Mouse (Mus musculus): ENCODE results near the gene Scpep1. TPM values are rescaled to one million over a fixed set of nuclear protein-coding genes. Genes with fewer than 3 reads are reported as not detected.

Scpep1 gene
- polyA plus RNA-seq, 1 experiment from 2014 or later = 77.4 TPM

- WGBS = 82% methylated on average over 12 of the region's 12 CpGs
- Histone ChIP-seq H3K4me3 (no peak overlapping the region), H3K4me2 (replicated peaks) (no peak overlapping the region), H3K4me1 (no peaks in the 10 kb centered on the region), H3K9ac (no peak overlapping the region), H3K27ac (no peak overlapping the region), H3K9me3 (no peaks in the 10 kb centered on the region), H3K27me3 (no peaks in the 10 kb centered on the region), H3K36me3 (peaks cover 45% of the 10 kb centered on the region)
- no peak for ATAC-seq (ENCODE audit: insufficient number of reproducible peaks, insufficient read depth, low FRiP score, low TSS enrichment)
Observed at GRCm38 (mm10) chr11:88941489-88941888, 13.8 kb downstream of the Scpep1 start.

DNA sequence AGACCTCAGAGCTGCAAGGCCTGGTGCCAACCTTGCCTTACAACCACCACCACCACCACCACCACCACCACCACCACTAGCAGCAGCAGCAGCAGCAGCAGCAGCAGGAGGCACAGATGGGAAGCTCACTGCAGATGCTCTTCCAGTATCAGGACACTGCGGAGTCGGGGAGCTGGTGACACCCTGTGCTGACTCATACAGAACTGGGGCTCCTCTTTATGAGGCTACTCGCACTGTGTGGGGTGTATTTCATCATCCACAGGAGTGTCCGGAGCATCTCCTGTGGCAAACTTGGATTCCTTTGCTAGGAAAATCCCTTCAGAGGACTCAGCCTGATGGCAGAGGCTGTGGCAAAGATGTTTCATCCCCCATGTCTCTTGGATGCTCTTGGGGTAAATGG is 15.6 kb downstream of the Scpep1 start:
- no peaks in the 10 kb centered on the region for H3K9me3 ChIP-seq
- H3K27me3 ChIP-seq = no peaks in the 10 kb centered on the region
- WGBS = 94% methylated on average over 4 of the region's 4 CpGs
- no peak overlapping the region for H3K27ac ChIP-seq
- no peak overlapping the region for H3K9ac ChIP-seq
- H3K4me2 ChIP-seq (replicated peaks) = no peak overlapping the region
- ATAC-seq (ENCODE audit: insufficient number of reproducible peaks, insufficient read depth, low FRiP score, low TSS enrichment) = no peak
- H3K4me1 ChIP-seq = no peaks in the 10 kb centered on the region
- H3K4me3 ChIP-seq = no peak overlapping the region
- peaks cover 43% of the 10 kb centered on the region for H3K36me3 ChIP-seq

GRCm38 (mm10) chr11:88938770-88939169 is 16.5 kb downstream of the Scpep1 start:
- Histone ChIP-seq H3K4me1 (no peaks in the 10 kb centered on the region), H3K36me3 (peaks cover 40% of the 10 kb centered on the region), H3K27me3 (no peaks in the 10 kb centered on the region), H3K9me3 (no peaks in the 10 kb centered on the region), H3K27ac (no peak overlapping the region), H3K4me3 (no peak overlapping the region), H3K9ac (no peak overlapping the region), H3K4me2 (replicated peaks) (no peak overlapping the region)
- 93% methylated on average over 2 of the region's 2 CpGs for WGBS
- no peak for ATAC-seq (ENCODE audit: insufficient number of reproducible peaks, insufficient read depth, low FRiP score, low TSS enrichment)

- Histone ChIP-seq H3K4me1 (no peaks in the 10 kb centered on the region), H3K4me3 (no peak overlapping the region), H3K27ac (no peak overlapping the region), H3K27me3 (no peaks in the 10 kb centered on the region), H3K36me3 (peaks cover 47% of the 10 kb centered on the region), H3K4me2 (replicated peaks) (no peak overlapping the region), H3K9ac (no peak overlapping the region), H3K9me3 (no peaks in the 10 kb centered on the region)
- no peak for ATAC-seq (ENCODE audit: insufficient number of reproducible peaks, insufficient read depth, low FRiP score, low TSS enrichment)
- WGBS = 85% methylated on average over 2 of the region's 2 CpGs
Observed at GRCm38 (mm10) chr11:88937886-88938285, 17.4 kb downstream of the Scpep1 start.

DNA sequence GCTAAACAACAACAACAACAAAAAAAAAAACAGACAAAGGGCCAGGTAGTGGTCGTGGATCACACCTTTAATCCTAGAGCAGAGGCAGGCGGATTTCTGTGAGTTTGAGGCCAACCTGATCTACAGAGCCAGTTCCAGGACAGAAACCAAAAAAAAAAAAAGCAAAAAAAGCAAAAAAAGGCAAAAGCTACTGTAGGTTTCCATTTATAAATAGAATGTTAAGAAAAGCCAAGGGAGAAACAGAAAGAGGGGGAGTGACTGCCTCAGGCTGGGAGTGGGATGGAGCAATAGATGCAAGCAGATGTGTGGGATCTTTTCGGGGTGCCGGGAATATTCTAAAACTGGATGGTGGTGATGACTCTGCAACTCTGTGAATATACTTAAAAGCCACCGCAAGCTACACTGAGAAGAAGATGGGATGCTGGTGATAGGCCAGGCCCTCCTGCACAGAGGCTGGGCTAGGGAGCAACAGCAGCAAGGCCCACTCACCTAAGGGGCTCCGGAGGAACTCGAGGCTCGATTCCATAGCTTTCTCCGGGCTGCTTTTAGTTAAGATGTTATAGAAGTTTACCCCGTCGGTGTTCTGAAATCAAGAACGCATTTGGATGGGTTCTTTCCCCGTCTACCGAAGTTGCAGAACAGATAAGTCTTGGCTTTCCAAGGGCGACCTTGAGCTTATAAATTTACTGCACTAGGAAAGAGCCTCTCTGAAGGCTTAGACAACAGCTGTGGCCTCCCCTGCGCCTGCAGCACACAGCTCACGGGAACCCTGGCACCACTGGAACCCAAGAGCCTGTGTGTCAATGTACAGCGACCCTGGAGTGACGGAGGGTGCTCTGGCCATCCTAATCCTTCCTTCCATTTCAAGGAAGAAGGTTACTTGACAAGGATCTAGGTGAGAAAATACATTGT is 20.9 kb downstream of the Scpep1 start:
- H3K4me3 ChIP-seq = no peak overlapping the region
- no peaks in the 10 kb centered on the region for H3K27me3 ChIP-seq
- H3K4me1 ChIP-seq = no peaks in the 10 kb centered on the region
- no peak overlapping the region for H3K27ac ChIP-seq
- H3K36me3 ChIP-seq = peaks cover 57% of the 10 kb centered on the region
- 91% methylated on average over 19 of the region's 19 CpGs for WGBS
- H3K9ac ChIP-seq = no peak overlapping the region
- ATAC-seq (ENCODE audit: insufficient number of reproducible peaks, insufficient read depth, low FRiP score, low TSS enrichment) = no peak
- H3K9me3 ChIP-seq = no peaks in the 10 kb centered on the region
- H3K4me2 ChIP-seq (replicated peaks) = no peak overlapping the region

DNA sequence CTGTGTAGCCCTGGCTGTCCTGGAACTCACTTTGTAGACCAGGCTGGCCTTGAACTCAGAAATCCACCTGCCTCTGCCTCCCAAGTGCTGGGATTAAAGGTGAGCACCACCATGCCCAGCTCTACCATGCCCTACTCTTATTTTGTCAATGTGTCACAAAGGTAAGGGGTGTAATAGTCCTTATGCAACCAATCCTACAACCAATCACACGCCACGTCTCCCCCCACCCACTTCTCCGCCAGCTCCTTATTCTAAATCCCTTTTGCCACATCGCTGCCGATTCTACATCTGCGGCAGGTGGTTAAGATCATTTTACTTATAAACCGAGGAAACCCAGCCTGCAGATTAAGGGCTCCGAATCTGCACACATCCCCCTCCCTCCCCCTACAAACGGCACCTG is 22.2 kb downstream of the Scpep1 start:
- H3K4me2 ChIP-seq (replicated peaks) = no peak overlapping the region
- H3K9me3 ChIP-seq = no peaks in the 10 kb centered on the region
- H3K4me1 ChIP-seq = no peaks in the 10 kb centered on the region
- ATAC-seq (ENCODE audit: insufficient number of reproducible peaks, insufficient read depth, low FRiP score, low TSS enrichment) = no peak
- H3K27me3 ChIP-seq = no peaks in the 10 kb centered on the region
- WGBS = 93% methylated on average over 9 of the region's 9 CpGs
- no peak overlapping the region for H3K27ac ChIP-seq
- no peak overlapping the region for H3K4me3 ChIP-seq
- H3K9ac ChIP-seq = no peak overlapping the region
- peaks cover 63% of the 10 kb centered on the region for H3K36me3 ChIP-seq

DNA sequence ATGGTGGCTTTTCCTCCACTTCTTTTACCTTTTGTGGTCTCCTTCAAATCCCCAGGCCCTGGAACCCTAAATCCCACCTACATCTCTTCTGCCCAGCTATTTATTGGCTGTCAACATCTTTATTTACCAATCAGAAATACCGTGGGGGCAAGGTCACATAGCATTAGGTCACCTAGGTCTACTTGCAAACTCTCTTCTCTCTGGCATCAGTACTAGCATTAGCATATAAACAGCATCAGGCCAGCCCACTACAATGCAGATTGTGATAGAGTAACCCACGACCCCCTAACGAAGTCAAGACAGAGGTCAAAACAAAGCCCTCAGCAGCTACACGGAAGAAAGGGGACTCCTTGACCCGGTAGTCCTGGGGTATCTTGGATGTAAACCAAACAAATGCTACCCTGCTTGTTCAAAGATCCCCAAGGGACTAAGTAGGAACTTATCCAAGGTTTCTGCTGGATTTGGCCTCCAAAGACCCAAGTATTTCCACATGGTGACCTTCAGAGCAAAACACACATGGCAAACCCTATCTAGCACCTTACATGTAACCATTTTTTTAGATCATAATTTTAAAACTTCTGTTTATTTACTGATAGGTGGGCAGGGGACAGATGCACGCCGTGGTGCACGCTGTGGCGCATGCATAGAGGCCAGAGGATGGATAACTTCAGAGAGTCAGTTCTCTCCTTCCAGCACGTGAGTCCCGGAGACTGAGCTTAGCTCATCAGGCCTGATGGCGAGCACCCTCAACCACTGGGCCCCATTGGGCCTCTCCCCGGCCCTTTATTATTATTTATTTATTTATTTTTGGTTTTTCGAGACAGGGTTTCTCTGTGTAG is 23.4 kb downstream of the Scpep1 start:
- Histone ChIP-seq H3K4me2 (replicated peaks) (no peak overlapping the region), H3K9me3 (no peaks in the 10 kb centered on the region), H3K9ac (no peak overlapping the region), H3K4me1 (no peaks in the 10 kb centered on the region), H3K36me3 (peaks cover 63% of the 10 kb centered on the region), H3K4me3 (no peak overlapping the region), H3K27me3 (no peaks in the 10 kb centered on the region), H3K27ac (no peak overlapping the region)
- ATAC-seq (ENCODE audit: insufficient number of reproducible peaks, insufficient read depth, low FRiP score, low TSS enrichment) = no peak
- 77% methylated on average over 14 of the region's 14 CpGs for WGBS

- Histone ChIP-seq H3K36me3 (peaks cover 60% of the 10 kb centered on the region), H3K4me1 (no peaks in the 10 kb centered on the region), H3K9me3 (no peaks in the 10 kb centered on the region), H3K9ac (no peak overlapping the region), H3K4me2 (replicated peaks) (no peak overlapping the region), H3K27ac (no peak overlapping the region), H3K27me3 (no peaks in the 10 kb centered on the region), H3K4me3 (no peak overlapping the region)
- 87% methylated on average over 5 of the region's 5 CpGs for WGBS
- ATAC-seq (ENCODE audit: insufficient number of reproducible peaks, insufficient read depth, low FRiP score, low TSS enrichment) = no peak
Observed at GRCm38 (mm10) chr11:88926566-88926965, 28.7 kb downstream of the Scpep1 start.

- no peaks in the 10 kb centered on the region for H3K27me3 ChIP-seq
- no peak for ATAC-seq (ENCODE audit: insufficient number of reproducible peaks, insufficient read depth, low FRiP score, low TSS enrichment)
- no peaks in the 10 kb centered on the region for H3K4me1 ChIP-seq
- no peak overlapping the region for H3K4me3 ChIP-seq
- no peak overlapping the region for H3K4me2 ChIP-seq (replicated peaks)
- WGBS = 86% methylated on average over 8 of the region's 8 CpGs
- no peak overlapping the region for H3K27ac ChIP-seq
- no peaks in the 10 kb centered on the region for H3K36me3 ChIP-seq
- H3K9ac ChIP-seq = no peak overlapping the region
- no peaks in the 10 kb centered on the region for H3K9me3 ChIP-seq
Observed at GRCm38 (mm10) chr11:88909388-88910036, 45.8 kb downstream of the Scpep1 start.

DNA sequence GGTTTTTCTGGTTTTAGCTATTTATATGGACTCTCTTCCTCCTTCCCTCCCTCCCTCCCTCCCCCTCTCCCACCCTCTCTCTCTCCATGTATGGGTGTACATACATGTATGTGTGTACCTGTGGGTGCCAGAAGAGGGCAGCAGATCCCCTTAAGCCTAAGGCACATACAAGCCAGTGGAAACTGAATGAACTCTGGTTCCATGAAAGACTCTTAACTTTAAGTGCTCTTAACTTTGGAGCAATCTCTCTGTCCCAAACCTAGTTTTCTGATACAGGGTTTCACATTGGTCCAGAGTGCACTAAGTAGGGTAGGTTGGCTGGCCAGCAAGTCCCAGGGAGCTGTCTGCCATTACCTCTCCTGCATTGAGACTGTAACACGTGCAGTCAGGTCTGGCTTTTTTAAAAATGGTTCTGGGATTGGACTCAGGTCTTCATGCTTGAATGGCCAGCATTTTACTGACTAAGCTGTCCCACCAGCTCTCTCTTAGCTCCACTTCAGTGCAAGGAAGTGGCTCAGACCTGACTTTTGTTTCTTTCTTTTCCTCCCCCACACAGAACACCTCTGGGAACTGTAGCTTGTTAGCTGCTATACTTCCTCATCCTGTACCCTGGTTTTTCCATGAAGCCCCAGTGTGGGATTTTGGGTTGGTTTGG is 46.6 kb downstream of the Scpep1 start:
- ATAC-seq (ENCODE audit: insufficient number of reproducible peaks, insufficient read depth, low FRiP score, low TSS enrichment) = no peak
- Histone ChIP-seq H3K9me3 (no peaks in the 10 kb centered on the region), H3K4me2 (replicated peaks) (no peak overlapping the region), H3K4me1 (no peaks in the 10 kb centered on the region), H3K27me3 (no peaks in the 10 kb centered on the region), H3K9ac (no peak overlapping the region), H3K27ac (no peak overlapping the region), H3K36me3 (no peaks in the 10 kb centered on the region), H3K4me3 (no peak overlapping the region)
- 85% methylated on average over 1 of the region's 1 CpGs for WGBS

DNA sequence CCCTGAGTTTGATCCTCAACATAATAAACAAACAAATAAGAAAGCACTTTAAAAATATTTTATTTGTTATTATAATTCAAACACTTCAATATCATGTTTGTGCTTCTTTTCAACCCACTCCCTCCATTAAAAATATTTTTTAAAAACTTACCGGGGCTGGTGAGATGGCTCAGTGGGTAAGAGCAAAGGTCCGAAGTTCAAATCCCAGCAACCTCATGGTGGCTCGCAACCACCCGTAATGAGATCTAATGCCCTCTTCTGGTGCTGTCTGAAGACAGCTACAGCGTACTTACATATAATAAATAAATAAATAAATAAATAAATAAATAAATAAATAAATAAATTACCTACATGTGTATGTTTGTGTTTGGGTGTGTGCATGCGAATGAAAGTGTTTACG is 47.4 kb downstream of the Scpep1 start:
- Histone ChIP-seq H3K4me1 (no peaks in the 10 kb centered on the region), H3K4me3 (no peak overlapping the region), H3K36me3 (no peaks in the 10 kb centered on the region), H3K27ac (no peak overlapping the region), H3K9me3 (no peaks in the 10 kb centered on the region), H3K4me2 (replicated peaks) (no peak overlapping the region), H3K9ac (no peak overlapping the region), H3K27me3 (no peaks in the 10 kb centered on the region)
- WGBS = 94% methylated on average over 7 of the region's 7 CpGs
- no peak for ATAC-seq (ENCODE audit: insufficient number of reproducible peaks, insufficient read depth, low FRiP score, low TSS enrichment)

All from embryonic facial prominence, embryonic 12.5 days (tissue).